Mouse (Mus musculus) midbrain, embryonic 10.5 days (tissue): ENCODE data around the gene Olfr1257. TPM values are rescaled to one million over a fixed set of nuclear protein-coding genes. Genes with fewer than 3 reads are reported as not detected.
"Not testable (repeated sequence)": the region's sequence is repeated elsewhere in the genome, so short reads cannot be mapped to it uniquely, and the experiment has no call there.

Experiments used
- DNase-seq: peaks from one replicate; pipeline ENCODE4 v3.0.0-alpha.2; 2017; ENCODE audit warnings: low spot score
- H3K27ac ChIP-seq: fragments of 300-500 bp; sonication (generic); replicated peaks from 2 replicates; pipeline ENCODE4 v1.5.1; 2016; ENCODE audit warnings: mild to moderate bottlenecking
- H3K27me3 ChIP-seq: fragments of 300-500 bp; sonication (generic); 2 replicates; pipeline ENCODE4 v1.6.1; 2016; ENCODE audit warnings: low read depth, mild to moderate bottlenecking; ENCODE audit not compliant: poor library complexity, severe bottlenecking
- H3K36me3 ChIP-seq: fragments of 300-500 bp; sonication (generic); 2 replicates; pipeline ENCODE4 v1.6.1; 2016; ENCODE audit warnings: mild to moderate bottlenecking, moderate library complexity
- H3K4me1 ChIP-seq: fragments of 300-500 bp; sonication (generic); 2 replicates; pipeline ENCODE4 v1.6.1; 2016
- H3K4me3 ChIP-seq: fragments of 300-500 bp; sonication (generic); 2 replicates; pipeline ENCODE4 v1.5.1; 2016; ENCODE audit warnings: mild to moderate bottlenecking, moderate library complexity
- H3K9me3 ChIP-seq: fragments of 300-500 bp; sonication (generic); replicated peaks from 2 replicates; pipeline ENCODE4 v1.6.1; 2016; ENCODE audit warnings: mild to moderate bottlenecking
- WGBS: fragments of 180-500 bp; shearing (Covaris S2); methylation state at CpG from one replicate; pipeline ENCODE4 v1.1.7; 2016; 5-methylcytosine and 5-hydroxymethylcytosine counted together
- polyA plus RNA-seq: library from polyadenylated mRNA; unstranded; fragments of >200 nt; fragmentation: Nextera tagmentation; extraction: Ambion mirVana; gene quantifications from 2 replicates; pipeline ENCODE4 v1.2.1, GENCODE M21; 2016

Gene Olfr1257
- not detected in 2 replicates for polyA plus RNA-seq

DNA sequence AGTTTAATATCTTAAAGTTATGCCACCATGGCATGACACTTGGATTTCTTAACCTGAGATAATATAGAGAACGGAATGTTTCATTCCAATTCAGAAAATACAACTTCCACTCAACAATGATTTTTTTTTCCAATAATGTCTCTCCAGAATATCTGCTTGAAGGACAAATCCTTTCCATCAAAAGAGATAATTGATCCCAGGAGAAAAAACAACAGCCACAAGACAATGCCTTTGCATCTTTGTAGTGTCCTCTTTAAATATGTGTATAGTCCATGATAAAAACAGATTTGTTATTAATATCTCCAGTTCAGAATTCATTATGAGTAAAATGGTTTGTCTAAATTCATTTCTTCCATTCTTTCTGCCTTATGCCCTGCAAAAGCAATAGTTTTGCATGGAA is at the start of gene Olfr1257:
Olfr1257 (plus strand) TSS at position 301 of the 400 bp plus-strand sequence.
- Histone ChIP-seq H3K27ac (no peak within 1 kb of the TSS), H3K9me3 (no peaks in the 10 kb centered on the region), H3K4me3 (no peak within 1 kb of the TSS), H3K27me3 (no peaks in the 10 kb centered on the region), H3K36me3 (no peaks in the 10 kb centered on the region), H3K4me1 (no peaks in the 10 kb centered on the region)
- DNase-seq = no peak
- WGBS = 88% methylated on average over 1 of the region's 1 CpGs

DNA sequence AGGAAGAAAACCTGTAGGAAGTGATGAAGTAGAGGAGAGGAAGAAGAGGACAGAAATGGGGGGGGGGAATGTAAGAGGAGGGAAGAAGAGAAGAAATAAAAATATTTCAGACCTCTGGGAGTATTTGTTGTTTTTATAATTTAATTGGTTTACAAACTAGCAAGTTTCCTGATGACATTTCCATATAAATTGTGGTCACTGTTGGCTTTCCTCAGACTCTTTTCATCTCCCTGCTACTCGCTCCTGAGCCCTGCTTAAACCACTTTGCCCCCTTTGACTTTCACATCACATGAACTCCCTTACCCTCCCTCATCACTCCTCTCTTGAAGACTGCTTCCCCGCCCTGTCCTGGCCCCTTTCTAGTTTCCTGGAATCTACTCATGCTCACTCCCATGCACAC is 36.8 kb upstream of the Olfr1257 start, which contains the start of gene Olfr1256:
Olfr1256 (minus strand) TSS at position 101 of the 400 bp plus-strand sequence.
- no peak for DNase-seq
- WGBS = 59% methylated on average over 2 of the region's 2 CpGs
- Histone ChIP-seq H3K9me3 (no peaks in the 10 kb centered on the region), H3K36me3 (no peaks in the 10 kb centered on the region), H3K4me3 (no peak within 1 kb of the TSS), H3K27ac (no peak within 1 kb of the TSS), H3K4me1 (no peaks in the 10 kb centered on the region), H3K27me3 (no peaks in the 10 kb centered on the region)

DNA sequence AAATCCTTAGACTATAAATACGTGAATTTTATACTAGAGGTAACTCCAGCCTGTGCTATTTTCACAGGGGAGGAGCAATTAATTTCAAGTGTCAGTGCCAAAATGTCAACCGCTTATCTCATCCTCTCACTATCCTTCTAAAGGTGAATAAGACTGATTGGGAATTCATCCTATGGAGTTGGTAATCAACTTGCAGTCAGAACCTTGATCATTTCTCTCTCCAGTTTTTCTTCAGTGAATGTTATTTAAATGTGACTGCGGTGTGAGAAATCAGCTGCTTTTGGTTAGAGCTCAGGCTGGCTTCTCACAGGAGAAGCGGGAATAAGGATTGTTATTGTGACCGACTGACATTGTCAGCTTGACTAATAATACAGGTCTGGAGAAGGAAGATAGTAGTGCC is 30.1 kb upstream of the Olfr1257 start, which contains the start of gene Olfr48:
Olfr48 (minus strand) TSS at position 101 of the 400 bp plus-strand sequence.
- Histone ChIP-seq H3K4me3 (no peak within 1 kb of the TSS), H3K36me3 (no peaks in the 10 kb centered on the region), H3K27me3 (no peaks in the 10 kb centered on the region), H3K9me3 (no peaks in the 10 kb centered on the region), H3K27ac (no peak within 1 kb of the TSS), H3K4me1 (no peaks in the 10 kb centered on the region)
- no peak for DNase-seq
- 92% methylated on average over 5 of the region's 5 CpGs for WGBS

DNA sequence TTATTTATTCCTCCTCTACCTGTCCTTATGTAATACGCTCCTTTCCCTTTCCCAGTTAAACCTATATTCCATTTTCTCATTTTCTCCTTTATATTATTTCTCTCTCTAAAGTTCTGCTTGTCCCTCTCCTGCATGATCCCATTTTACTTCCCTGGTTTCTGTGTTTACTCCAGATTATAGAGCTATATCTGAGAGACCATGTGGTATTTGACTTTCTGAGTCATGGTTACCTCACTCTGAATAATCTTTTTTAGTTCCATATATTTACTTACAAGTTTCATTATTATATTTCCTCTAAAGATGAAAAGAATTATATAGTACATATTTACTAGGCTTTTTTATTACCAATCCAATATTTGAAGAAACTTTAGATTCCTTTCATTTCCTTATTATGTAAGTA is 29.0 kb upstream of the Olfr1257 start:
- Histone ChIP-seq H3K4me1 (no peaks in the 10 kb centered on the region), H3K9me3 (no peaks in the 10 kb centered on the region), H3K27me3 (no peaks in the 10 kb centered on the region), H3K27ac (no peak overlapping the region), H3K4me3 (no peak overlapping the region), H3K36me3 (no peaks in the 10 kb centered on the region)
- WGBS = 88% methylated on average over 1 of the region's 1 CpGs
- DNase-seq = no peak

DNA sequence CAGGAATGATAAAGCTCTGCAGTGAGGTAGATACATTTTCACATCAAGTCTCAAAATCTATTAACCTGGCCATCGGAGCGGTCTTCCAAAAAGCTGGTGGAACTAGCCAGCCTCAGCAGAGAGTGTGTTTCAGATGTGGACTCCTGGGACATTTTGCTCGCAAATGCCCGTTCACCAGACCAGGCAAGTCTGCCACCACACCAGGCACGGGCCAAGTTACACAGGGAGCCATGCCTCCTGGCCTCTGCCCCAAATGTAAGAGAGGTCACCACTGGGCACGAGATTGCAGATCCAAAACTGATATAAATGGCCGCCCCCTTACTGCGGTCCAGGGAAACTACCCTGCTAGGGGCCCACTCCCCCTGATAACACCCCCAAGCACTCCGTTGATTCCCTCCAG is 34.4 kb downstream of the Olfr1257 start:
- not testable (repeated sequence) for H3K36me3 ChIP-seq, H3K27ac ChIP-seq, H3K9me3 ChIP-seq, DNase-seq, H3K27me3 ChIP-seq, H3K4me3 ChIP-seq, H3K4me1 ChIP-seq
- WGBS = 95% methylated on average over 8 of the region's 9 CpGs

DNA sequence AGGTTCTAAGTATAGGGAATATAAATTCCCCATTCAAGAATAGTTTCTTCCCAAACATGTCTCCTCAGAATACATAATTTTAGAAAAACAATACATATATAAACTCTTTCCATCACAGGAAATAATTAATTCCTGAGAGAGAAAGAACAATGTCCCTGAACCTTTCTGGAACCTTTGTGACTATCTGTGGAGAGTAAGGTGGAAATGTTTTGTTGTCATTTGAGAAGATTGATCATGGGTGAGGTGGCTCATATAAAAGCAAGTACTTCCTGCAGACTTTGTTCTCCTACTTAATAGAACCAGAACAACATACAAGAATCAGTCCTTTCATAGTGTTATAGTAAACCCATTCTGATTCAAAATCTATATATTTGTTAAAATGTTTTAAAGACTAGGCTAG is 48.8 kb downstream of the Olfr1257 start, which contains the start of gene Olfr1258:
Olfr1258 (plus strand) TSS at position 301 of the 400 bp plus-strand sequence.
- Histone ChIP-seq H3K27me3 (no peaks in the 10 kb centered on the region), H3K9me3 (no peaks in the 10 kb centered on the region), H3K4me3 (no peak within 1 kb of the TSS), H3K27ac (no peak within 1 kb of the TSS), H3K4me1 (no peaks in the 10 kb centered on the region), H3K36me3 (no peaks in the 10 kb centered on the region)
- no peak for DNase-seq

Other genes with a start within 250 kb of the Olfr1257 start
- not detected in 2 replicates for gene Olfr1249, start 243.5 kb upstream of the Olfr1257 start, polyA plus RNA-seq
- gene Olfr1250, start 217.0 kb upstream of the Olfr1257 start, polyA plus RNA-seq = not detected in 2 replicates
- gene Olfr1251, start 206.5 kb upstream of the Olfr1257 start, polyA plus RNA-seq = not detected in 2 replicates
- not detected in 2 replicates for gene Olfr1252, start 153.4 kb upstream of the Olfr1257 start, polyA plus RNA-seq
- gene Olfr1253, start 121.3 kb upstream of the Olfr1257 start, polyA plus RNA-seq = not detected in 2 replicates
- not detected in 2 replicates for gene Olfr1254, start 84.8 kb upstream of the Olfr1257 start, polyA plus RNA-seq
- gene Olfr1255, start 66.4 kb upstream of the Olfr1257 start, polyA plus RNA-seq = not detected in 2 replicates
- not detected in 2 replicates for gene Olfr1256, start 36.9 kb upstream of the Olfr1257 start, polyA plus RNA-seq
- gene Olfr48, start 30.2 kb upstream of the Olfr1257 start, polyA plus RNA-seq = not detected in 2 replicates
- not detected in 2 replicates for gene Olfr1258, start 48.9 kb downstream of the Olfr1257 start, polyA plus RNA-seq
- gene Olfr1259, start 70.2 kb downstream of the Olfr1257 start, polyA plus RNA-seq = not detected in 2 replicates
- not detected in 2 replicates for gene Olfr1260, start 95.9 kb downstream of the Olfr1257 start, polyA plus RNA-seq
- gene Olfr1261, start 112.8 kb downstream of the Olfr1257 start, polyA plus RNA-seq = not detected in 2 replicates
- not detected in 2 replicates for gene Olfr1262, start 121.7 kb downstream of the Olfr1257 start, polyA plus RNA-seq
- not detected in 2 replicates for gene Olfr1263, start 133.7 kb downstream of the Olfr1257 start, polyA plus RNA-seq
- not detected in 2 replicates for gene Olfr1264, start 147.1 kb downstream of the Olfr1257 start, polyA plus RNA-seq
- gene Olfr1265, start 156.9 kb downstream of the Olfr1257 start, polyA plus RNA-seq = not detected in 2 replicates
- not detected in 2 replicates for gene Olfr140, start 185.2 kb downstream of the Olfr1257 start, polyA plus RNA-seq
- not detected in 2 replicates for gene Olfr1269, start 243.0 kb downstream of the Olfr1257 start, polyA plus RNA-seq